Mouse (Mus musculus): ENCODE measurements around the gene Syne3. TPM values are rescaled to one million over a fixed set of nuclear protein-coding genes. Genes with fewer than 3 reads are reported as not detected.

The Syne3 gene
- polyA plus RNA-seq, 1 experiment from 2014 or later = 0.28 TPM

DNA sequence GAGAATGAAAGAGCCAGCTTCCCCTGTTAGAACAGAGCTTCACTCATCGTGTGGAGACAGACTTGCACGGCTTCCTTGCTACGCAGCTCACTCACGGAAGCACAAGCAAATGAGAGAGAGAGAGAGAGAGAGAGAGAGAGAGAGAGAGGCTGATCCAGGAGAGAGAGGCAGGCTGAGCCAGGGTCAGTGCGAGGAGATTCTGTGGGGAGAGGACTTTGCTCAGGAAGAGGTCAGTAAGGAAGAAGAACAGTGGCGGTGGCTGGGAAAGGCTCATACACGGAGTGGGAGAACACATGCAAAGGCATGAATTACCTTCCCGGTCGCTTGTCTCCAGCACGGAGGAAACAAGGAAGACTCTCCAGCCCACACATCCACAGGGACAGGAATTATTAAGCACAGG is 12.4 kb downstream of the Syne3 start:
- WGBS = 81% methylated on average over 10 of the region's 10 CpGs
- Histone ChIP-seq H3K27me3 (replicated peaks) (no peaks in the 10 kb centered on the region; the same call in 1 of the 2 replicates), H3K9ac (replicated peaks) (no peak overlapping the region), H3K4me1 (no peaks in the 10 kb centered on the region), H3K9me3 (replicated peaks) (no peaks in the 10 kb centered on the region), H3K4me3 (replicated peaks) (no peak overlapping the region), H3K36me3 (no peaks in the 10 kb centered on the region), H3K4me2 (no peak overlapping the region), H3K27ac (replicated peaks) (no peak overlapping the region)
- no peak for ATAC-seq (ENCODE audit: low FRiP score)

DNA sequence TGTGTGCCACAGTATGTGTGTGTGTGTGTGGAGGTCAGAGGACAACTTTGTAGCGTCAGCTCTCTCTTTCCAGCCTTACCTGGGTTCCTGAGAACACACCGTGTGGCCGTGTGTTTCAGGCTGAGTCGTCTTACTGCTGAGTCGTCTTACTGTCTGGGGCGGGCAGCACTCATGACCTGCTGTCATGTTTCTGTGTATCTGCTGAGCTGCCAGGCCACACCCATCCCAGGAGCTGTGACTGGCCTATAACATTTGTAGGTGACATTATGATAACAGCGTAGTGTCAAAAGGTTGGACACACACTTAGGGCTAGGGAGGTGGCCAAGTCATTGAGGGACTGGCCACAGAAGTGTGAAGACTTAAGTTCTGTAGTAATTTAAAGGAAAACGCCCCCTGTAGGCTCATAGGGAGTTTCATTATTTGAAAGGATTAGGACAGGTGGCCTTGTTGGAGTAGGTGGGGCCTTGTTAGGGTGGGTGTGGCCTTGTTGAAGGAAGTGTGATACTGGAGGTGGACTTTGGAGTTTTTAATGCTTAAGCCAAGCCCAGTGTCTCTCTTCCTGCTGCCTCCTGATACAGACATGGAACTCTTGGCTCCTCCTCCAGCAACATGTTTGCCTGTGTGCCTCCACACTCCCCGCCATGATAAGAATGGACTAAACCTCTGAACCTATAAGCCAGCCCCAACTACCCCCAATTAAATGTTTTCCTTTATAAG is 13.4 kb downstream of the Syne3 start:
- WGBS = 93% methylated on average over 9 of the region's 9 CpGs
- Histone ChIP-seq H3K9me3 (replicated peaks) (no peaks in the 10 kb centered on the region), H3K4me1 (no peaks in the 10 kb centered on the region), H3K9ac (replicated peaks) (no peak overlapping the region), H3K4me3 (replicated peaks) (no peak overlapping the region), H3K4me2 (no peak overlapping the region), H3K36me3 (no peaks in the 10 kb centered on the region), H3K27me3 (replicated peaks) (no peaks in the 10 kb centered on the region; the same call in 1 of the 2 replicates), H3K27ac (replicated peaks) (no peak overlapping the region)
- ATAC-seq (ENCODE audit: low FRiP score) = no peak

DNA sequence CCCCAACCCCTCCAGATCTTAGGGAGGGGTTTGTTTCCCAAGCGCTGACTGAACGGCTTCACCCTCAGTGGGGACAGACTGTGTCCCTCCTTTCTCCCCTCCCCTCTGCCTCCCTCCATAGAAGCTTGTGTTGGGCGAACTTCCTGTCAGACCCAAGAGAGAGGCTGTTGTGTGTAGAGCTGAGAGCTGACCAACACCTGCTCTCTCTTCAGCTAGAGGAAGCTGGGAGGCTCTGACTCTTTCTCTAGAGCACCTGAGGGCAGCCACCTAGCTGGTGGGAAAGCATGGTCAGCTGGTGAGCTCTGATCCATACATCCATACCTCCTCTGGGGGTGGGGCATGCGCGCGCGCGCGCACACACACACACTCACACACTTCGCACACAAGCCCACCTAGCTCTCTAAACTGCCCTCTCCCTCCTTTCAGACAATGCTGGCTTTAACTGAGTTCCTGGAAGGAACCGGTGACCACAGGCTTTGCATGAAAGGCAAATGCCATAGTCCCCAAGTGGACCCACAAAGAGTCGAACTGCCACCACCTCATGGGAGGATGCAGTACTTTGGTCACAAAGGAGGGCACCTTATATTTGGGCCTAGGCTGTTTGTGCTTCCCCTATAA is 14.2 kb downstream of the Syne3 start:
- ATAC-seq (ENCODE audit: low FRiP score) = no peak
- no peak overlapping the region for H3K4me2 ChIP-seq
- no peak overlapping the region for H3K27ac ChIP-seq (replicated peaks)
- H3K9ac ChIP-seq (replicated peaks) = no peak overlapping the region
- H3K36me3 ChIP-seq = no peaks in the 10 kb centered on the region
- no peaks in the 10 kb centered on the region for H3K4me1 ChIP-seq
- H3K9me3 ChIP-seq (replicated peaks) = no peaks in the 10 kb centered on the region
- no peaks in the 10 kb centered on the region; the same call in 1 of the 2 replicates for H3K27me3 ChIP-seq (replicated peaks)
- 89% methylated on average over 12 of the region's 12 CpGs for WGBS
- H3K4me3 ChIP-seq (replicated peaks) = no peak overlapping the region

DNA sequence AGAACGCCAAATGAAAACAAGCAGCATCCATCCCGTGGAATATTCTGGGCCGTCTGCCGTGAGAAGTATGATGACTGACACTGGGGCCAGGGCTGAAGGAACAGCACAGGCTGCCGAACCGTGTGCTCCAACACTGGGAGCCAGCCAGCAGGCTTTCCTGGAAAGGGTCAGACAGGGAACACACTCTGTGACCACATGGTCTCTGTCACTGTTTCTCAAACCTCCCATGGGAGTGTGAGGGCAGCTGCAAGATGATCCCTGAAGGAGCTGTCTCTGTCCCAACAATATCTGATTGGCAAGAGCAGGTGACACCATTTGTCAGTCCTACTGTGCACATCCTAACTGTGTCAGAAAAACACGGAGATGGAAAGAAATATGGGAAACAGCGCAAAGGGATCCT is 16.8 kb downstream of the Syne3 start:
- H3K27me3 ChIP-seq (replicated peaks) = no peaks in the 10 kb centered on the region; the same call in 1 of the 2 replicates
- no peak overlapping the region for H3K27ac ChIP-seq (replicated peaks)
- H3K9me3 ChIP-seq (replicated peaks) = no peaks in the 10 kb centered on the region
- WGBS = 79% methylated on average over 8 of the region's 8 CpGs
- no peaks in the 10 kb centered on the region for H3K36me3 ChIP-seq
- no peak overlapping the region for H3K4me2 ChIP-seq
- H3K9ac ChIP-seq (replicated peaks) = no peak overlapping the region
- ATAC-seq (ENCODE audit: low FRiP score) = no peak
- H3K4me1 ChIP-seq = no peaks in the 10 kb centered on the region
- H3K4me3 ChIP-seq (replicated peaks) = no peak overlapping the region

DNA sequence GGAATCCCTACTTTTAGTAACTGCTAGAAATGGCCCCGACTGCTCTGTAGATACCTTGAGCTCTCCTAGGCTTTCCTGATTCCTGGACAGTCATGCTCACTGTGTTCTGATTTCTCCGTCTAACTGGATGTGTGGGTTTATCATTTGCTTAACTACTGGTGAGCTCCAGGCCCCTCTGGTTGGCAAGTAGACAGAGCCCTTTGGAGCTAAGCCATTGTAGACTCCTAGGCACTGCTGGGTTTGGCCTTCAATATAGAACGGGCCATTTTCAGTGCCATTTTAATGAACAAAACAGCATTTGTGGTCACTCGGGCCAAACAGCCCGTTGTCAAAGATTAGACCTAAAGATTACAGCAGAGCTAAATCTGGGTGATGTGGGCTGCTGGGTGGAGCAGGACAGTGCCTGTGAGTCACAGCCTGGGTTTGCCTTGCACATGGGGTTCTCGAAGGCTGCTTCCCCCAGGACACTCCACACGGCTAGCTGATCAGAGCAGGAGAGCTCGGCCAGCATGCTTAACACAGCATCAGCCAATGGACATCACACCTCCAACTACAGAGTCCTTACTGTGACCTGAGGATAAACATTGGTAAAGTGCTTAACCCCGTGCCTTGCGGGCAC is 17.4 kb downstream of the Syne3 start:
- Histone ChIP-seq H3K4me2 (no peak overlapping the region), H3K27me3 (replicated peaks) (no peaks in the 10 kb centered on the region; the same call in 1 of the 2 replicates), H3K36me3 (no peaks in the 10 kb centered on the region), H3K4me3 (replicated peaks) (no peak overlapping the region), H3K27ac (replicated peaks) (no peak overlapping the region), H3K9ac (replicated peaks) (no peak overlapping the region), H3K9me3 (replicated peaks) (no peaks in the 10 kb centered on the region), H3K4me1 (no peaks in the 10 kb centered on the region)
- no peak for ATAC-seq (ENCODE audit: low FRiP score)
- WGBS = 83% methylated on average over 10 of the region's 10 CpGs

DNA sequence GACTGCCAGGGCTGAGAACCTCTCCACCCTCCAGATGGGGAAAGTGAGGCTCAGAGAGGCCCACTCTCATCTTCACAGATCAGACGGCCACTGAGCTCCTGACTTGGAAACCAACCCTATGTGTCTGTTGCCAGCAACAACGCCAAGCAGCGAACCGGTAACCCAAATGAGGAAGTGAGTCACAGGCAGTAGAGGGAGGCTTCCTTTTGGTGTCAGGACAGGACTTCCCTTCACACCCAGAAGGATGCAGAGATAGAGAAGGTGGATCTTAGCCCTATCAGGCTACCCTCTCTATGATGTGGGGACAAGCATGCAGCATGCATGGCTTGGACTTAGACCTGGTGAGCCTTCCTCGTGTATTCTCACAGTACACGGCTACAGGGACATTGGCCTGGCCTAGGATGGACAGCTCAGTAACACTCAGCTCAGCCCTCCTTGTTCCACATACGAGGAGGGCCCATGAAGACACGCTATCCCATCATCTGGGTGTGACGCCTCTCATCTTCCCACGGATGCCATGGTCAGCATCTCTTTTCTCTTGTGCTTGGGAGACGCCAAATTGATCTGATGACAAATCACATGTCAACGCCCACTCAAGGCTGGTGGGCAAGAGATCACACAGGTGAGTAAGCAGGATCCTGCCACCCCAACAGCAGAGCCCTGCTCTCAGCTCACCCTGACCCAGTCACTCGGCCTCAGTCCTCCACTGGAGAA is 18.7 kb downstream of the Syne3 start:
- H3K4me1 ChIP-seq = no peaks in the 10 kb centered on the region
- ATAC-seq (ENCODE audit: low FRiP score) = no peak
- H3K4me2 ChIP-seq = no peak overlapping the region
- H3K36me3 ChIP-seq = no peaks in the 10 kb centered on the region
- no peaks in the 10 kb centered on the region; the same call in 1 of the 2 replicates for H3K27me3 ChIP-seq (replicated peaks)
- 89% methylated on average over 13 of the region's 13 CpGs for WGBS
- H3K9ac ChIP-seq (replicated peaks) = no peak overlapping the region
- no peak overlapping the region for H3K27ac ChIP-seq (replicated peaks)
- H3K4me3 ChIP-seq (replicated peaks) = no peak overlapping the region
- H3K9me3 ChIP-seq (replicated peaks) = no peaks in the 10 kb centered on the region

DNA sequence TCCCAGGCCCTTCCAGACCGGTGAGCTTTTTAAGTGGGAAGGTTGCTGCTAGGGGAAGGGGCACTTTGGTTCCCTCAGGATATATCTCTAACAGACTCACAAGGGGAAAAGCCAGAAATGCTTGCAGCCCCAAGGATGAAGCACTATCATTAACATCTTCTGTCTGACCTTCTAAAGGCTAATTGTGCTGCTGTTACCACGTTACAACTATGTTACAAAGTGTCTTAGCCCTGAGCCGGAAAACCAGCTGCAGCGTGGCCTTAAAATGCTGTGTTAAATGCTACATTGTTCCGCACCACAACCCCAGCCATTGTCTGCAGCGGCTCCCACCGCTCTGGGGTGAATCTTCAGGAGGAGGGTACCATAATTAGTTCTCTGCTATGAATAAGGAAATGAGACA is 21.7 kb downstream of the Syne3 start:
- H3K9ac ChIP-seq (replicated peaks) = no peak overlapping the region
- H3K36me3 ChIP-seq = no peaks in the 10 kb centered on the region
- no peak for ATAC-seq (ENCODE audit: low FRiP score)
- no peaks in the 10 kb centered on the region for H3K9me3 ChIP-seq (replicated peaks)
- H3K4me2 ChIP-seq = no peak overlapping the region
- WGBS = 32% methylated on average over 7 of the region's 7 CpGs
- no peaks in the 10 kb centered on the region; the same call in 1 of the 2 replicates for H3K27me3 ChIP-seq (replicated peaks)
- no peak overlapping the region for H3K27ac ChIP-seq (replicated peaks)
- H3K4me3 ChIP-seq (replicated peaks) = no peak overlapping the region
- H3K4me1 ChIP-seq = 0 out of 2 replicates have a peak, but pooled peaks cover 4% of the 10 kb centered on the region

DNA sequence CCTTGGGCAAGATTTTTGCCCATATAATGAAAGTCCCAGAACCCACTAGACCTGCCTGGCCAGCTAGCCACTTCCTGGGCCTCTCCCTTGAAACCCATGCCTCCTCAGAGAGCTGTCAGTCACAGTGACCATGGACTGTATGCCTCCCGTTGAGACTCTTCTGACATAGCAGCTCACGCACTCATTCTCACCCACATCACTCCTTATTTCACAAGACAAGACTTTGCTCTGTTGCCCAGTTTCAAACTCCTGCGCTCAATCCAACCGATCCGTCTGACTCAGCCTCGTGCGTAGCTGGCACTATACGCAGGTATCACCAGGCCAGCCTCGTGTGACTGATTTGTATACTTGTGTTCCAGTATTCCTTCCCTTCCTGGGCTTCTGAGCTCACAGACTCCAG is 22.8 kb downstream of the Syne3 start:
- H3K4me2 ChIP-seq = no peak overlapping the region
- no peaks in the 10 kb centered on the region for H3K36me3 ChIP-seq
- 95% methylated on average over 9 of the region's 9 CpGs for WGBS
- no peaks in the 10 kb centered on the region for H3K9me3 ChIP-seq (replicated peaks)
- H3K27me3 ChIP-seq (replicated peaks) = no peaks in the 10 kb centered on the region
- H3K4me3 ChIP-seq (replicated peaks) = no peak overlapping the region
- 0 out of 2 replicates have a peak, but pooled peaks cover 4% of the 10 kb centered on the region for H3K4me1 ChIP-seq
- no peak overlapping the region for H3K9ac ChIP-seq (replicated peaks)
- no peak for ATAC-seq (ENCODE audit: low FRiP score)
- H3K27ac ChIP-seq (replicated peaks) = no peak overlapping the region

DNA sequence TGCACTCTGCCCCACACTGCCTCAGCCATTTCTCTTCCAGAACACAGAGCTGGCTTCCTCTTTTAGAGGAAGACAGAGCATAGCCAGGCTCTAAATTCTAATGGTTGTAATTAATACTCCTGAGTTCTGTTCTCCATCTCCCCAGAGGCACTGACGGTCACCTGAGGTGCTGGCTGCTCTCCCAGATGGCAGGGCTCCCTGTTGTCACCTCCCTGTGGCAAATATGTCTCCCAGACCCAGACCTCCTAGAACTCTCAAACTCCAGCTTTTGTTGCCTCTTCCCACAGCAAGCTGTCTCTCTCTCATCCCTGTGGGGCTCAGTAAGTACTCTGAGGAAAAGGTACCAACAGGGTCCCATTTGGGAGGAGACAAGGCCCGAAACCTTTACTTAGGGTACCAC is 23.6 kb downstream of the Syne3 start:
- no peak overlapping the region for H3K9ac ChIP-seq (replicated peaks)
- H3K36me3 ChIP-seq = no peaks in the 10 kb centered on the region
- H3K9me3 ChIP-seq (replicated peaks) = no peaks in the 10 kb centered on the region
- no peak overlapping the region for H3K4me3 ChIP-seq (replicated peaks)
- H3K27ac ChIP-seq (replicated peaks) = no peak overlapping the region
- H3K4me1 ChIP-seq = 0 out of 2 replicates have a peak, but pooled peaks cover 4% of the 10 kb centered on the region
- no peak overlapping the region for H3K4me2 ChIP-seq
- H3K27me3 ChIP-seq (replicated peaks) = no peaks in the 10 kb centered on the region
- 79% methylated on average over 2 of the region's 2 CpGs for WGBS
- ATAC-seq (ENCODE audit: low FRiP score) = no peak

DNA sequence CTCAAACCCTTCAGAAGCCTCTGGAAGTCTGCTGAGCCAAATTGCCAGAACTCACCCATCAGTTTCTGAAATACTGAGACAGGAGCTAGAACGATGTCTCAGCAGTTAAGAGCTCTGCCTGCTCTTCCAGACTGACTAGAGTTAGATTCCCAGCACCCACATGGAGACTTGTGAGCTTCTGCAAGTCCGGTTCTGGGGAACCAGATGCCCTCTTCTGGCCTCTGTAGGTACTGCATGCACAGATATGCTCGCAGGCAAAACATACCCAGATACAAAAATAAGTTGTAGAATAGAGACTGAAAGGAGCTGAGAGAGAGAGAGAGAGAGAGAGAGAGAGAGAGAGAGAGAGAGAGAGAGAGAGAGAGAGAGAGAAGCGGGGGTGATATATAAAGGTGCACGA is 24.5 kb downstream of the Syne3 start:
- ATAC-seq (ENCODE audit: low FRiP score) = no peak
- WGBS = 81% methylated on average over 5 of the region's 5 CpGs

DNA sequence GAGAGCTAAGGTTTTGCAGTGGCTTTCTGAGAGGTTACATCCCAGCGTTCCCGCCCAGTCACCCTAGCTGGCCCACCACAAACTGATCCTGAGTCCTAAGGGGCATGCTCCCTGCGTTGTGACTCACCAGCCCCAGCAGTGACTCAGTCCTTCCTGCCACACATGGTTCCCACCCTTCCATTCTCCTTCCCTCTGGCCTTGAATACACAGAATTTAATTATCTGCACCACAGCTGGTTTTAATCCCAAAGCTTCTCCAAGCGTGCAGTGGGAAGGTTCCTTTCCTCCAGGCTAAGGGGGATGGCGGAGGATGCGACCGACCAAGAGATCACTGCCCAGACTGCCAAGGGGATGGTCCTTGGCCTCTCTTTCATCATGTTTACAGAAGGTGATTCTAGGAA is 26.1 kb downstream of the Syne3 start:
- Histone ChIP-seq H3K36me3 (no peaks in the 10 kb centered on the region), H3K9ac (replicated peaks) (no peak overlapping the region), H3K27ac (replicated peaks) (no peak overlapping the region), H3K27me3 (replicated peaks) (no peaks in the 10 kb centered on the region), H3K4me1 (peaks cover 9% of the 10 kb centered on the region), H3K4me3 (replicated peaks) (no peak overlapping the region), H3K9me3 (replicated peaks) (no peaks in the 10 kb centered on the region), H3K4me2 (no peak overlapping the region)
- 63% methylated on average over 7 of the region's 7 CpGs for WGBS
- no peak for ATAC-seq (ENCODE audit: low FRiP score)

More for the DNA sequence above, 24.5 kb downstream of the Syne3 start:
- H3K36me3 ChIP-seq = no peaks in the 10 kb centered on the region
- no peaks in the 10 kb centered on the region for H3K9me3 ChIP-seq (replicated peaks)
- no peak overlapping the region for H3K9ac ChIP-seq (replicated peaks)
- H3K27ac ChIP-seq (replicated peaks) = no peak overlapping the region
- H3K4me2 ChIP-seq = no peak overlapping the region
- no peak overlapping the region for H3K4me3 ChIP-seq (replicated peaks)
- no peaks in the 10 kb centered on the region for H3K27me3 ChIP-seq (replicated peaks)
- H3K4me1 ChIP-seq = 0 out of 2 replicates have a peak, but pooled peaks cover 4% of the 10 kb centered on the region

Data from neural tube, embryonic 15.5 days (tissue).